Mouse (Mus musculus) thymus, postnatal 10 days (tissue): ENCODE data around the gene Prx.

Experiments used
- DNase-seq, 2 experiments: peaks; one replicate each; pipeline ENCODE4 v3.0.0; 2021; ENCODE audit warnings: low spot score in 2 of 2

The Prx gene

GRCm38 (mm10) chr7:27499036-27499435 lies at the start of gene Prx:
TSS of gene Prx (plus strand) at chr7:27499324.
- no peak for DNase-seq

- no peak for DNase-seq
These were observed 47.8 kb upstream of the Prx start for GRCm38 (mm10) chr7:27451359-27451758.

- DNase-seq = no peak
These were observed 46.8 kb upstream of the Prx start for GRCm38 (mm10) chr7:27452206-27452770.

- no peak for DNase-seq
These were observed 44.5 kb upstream of the Prx start for GRCm38 (mm10) chr7:27454461-27455121.

GRCm38 (mm10) chr7:27455273-27455672 lies 43.9 kb upstream of the Prx start:
- DNase-seq = no peak

GRCm38 (mm10) chr7:27458614-27459013 lies 40.5 kb upstream of the Prx start:
- DNase-seq = no peak

GRCm38 (mm10) chr7:27459640-27460039 lies 39.5 kb upstream of the Prx start:
- no peak for DNase-seq

- DNase-seq = no peak
These were observed 38.6 kb upstream of the Prx start for GRCm38 (mm10) chr7:27460477-27460876.

GRCm38 (mm10) chr7:27467648-27468047 lies 31.5 kb upstream of the Prx start:
- no peak for DNase-seq

- no peak for DNase-seq
These were observed 27.6 kb upstream of the Prx start for GRCm38 (mm10) chr7:27471390-27472120.

GRCm38 (mm10) chr7:27472596-27472995 lies 26.5 kb upstream of the Prx start:
- no peak for DNase-seq

- DNase-seq = peak; percentile 98
These were observed 25.8 kb upstream of the Prx start, which contains the start of gene Sertad3 for GRCm38 (mm10) chr7:27473156-27473834. TSS of gene Sertad3 (plus strand) at chr7:27473768.

- no peak for DNase-seq
These were observed 25.2 kb upstream of the Prx start for GRCm38 (mm10) chr7:27473835-27474489.

GRCm38 (mm10) chr7:27474490-27474954 lies 24.6 kb upstream of the Prx start:
- peak; percentile 85 to 89 for DNase-seq

GRCm38 (mm10) chr7:27475596-27475995 lies 23.5 kb upstream of the Prx start:
- no peak for DNase-seq

GRCm38 (mm10) chr7:27476098-27476635 lies 23.0 kb upstream of the Prx start:
- no peak for DNase-seq

- no peak for DNase-seq
These were observed 20.6 kb upstream of the Prx start for GRCm38 (mm10) chr7:27478561-27478960.

GRCm38 (mm10) chr7:27479750-27480149 lies 19.4 kb upstream of the Prx start:
- DNase-seq = no peak

GRCm38 (mm10) chr7:27480506-27480905 lies 18.6 kb upstream of the Prx start:
- no peak for DNase-seq

GRCm38 (mm10) chr7:27480927-27481626 lies 18.0 kb upstream of the Prx start:
- DNase-seq = no peak

- peak; percentile 59 to 60 for DNase-seq
These were observed 17.5 kb upstream of the Prx start for GRCm38 (mm10) chr7:27481627-27481969.
